In the genomic region with DNA sequence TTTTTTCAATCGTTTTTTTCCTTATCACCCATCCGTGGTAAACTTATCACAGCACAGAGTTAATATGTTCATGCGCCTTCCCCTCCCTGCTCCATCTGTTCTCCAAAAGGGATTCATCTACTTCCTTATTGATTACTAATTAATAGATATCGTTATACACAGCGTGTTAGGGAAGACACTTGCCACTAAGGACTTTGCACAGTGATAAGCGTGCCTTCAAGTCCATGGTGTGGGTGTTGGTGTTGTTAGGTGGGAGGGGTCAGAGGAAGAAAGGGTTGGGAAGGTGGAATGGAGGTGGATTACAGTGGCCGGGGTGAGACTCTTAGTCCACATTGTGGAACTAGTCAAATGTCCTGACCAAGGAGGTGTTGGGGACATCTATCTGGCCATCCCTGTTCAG, we compare ENCODE assay signal across 27 mouse cellular contexts. TPM values are rescaled to one million over a fixed set of nuclear protein-coding genes. Genes with fewer than 3 reads are reported as not detected.
DNase-seq lines count a peak whose midpoint lies in the region; ATAC-seq and TF ChIP-seq lines count a peak whose summit lies in the region.
"Had no signal": no experiment of that assay in that cellular context is flagged by ENCODE, and none has a peak within 500 bp of the region (broad histone marks: within the 10 kb centered on the region; RNA-seq: fewer than 3 reads in every experiment).

No protein-coding gene starts in this region.

- DNase-seq in liver, adult 2 months (ENCODE audit: extremely low read depth, low read depth, low spot score), result peak; percentile 46
- DNase-seq in liver (no peak), G1E (ENCODE audit: low spot score) (no peak)
- DNase-seq in kidney, postnatal 4 days, result no peak
- DNase-seq in spleen, adult 12 weeks (ENCODE audit: low spot score), result no peak
- DNase-seq: adrenal gland, adult 2 months; adrenal gland, postnatal 14 days; cerebellum, adult 11-12 months; cerebellum, adult 8-10 months; cerebellum, postnatal 10 days; cerebellum, postnatal 36 days; embryo, embryonic 11 days; gastrocnemius, postnatal 25 days; heart, adult 18-20 months; heart, postnatal 14 days; heart, postnatal 4 days had no signal

- H3K27ac ChIP-seq in liver, adult 2 months (replicated peaks; ENCODE audit: insufficient read depth, low read depth, low read length), result 0 out of 2 replicates have a peak overlapping the region, but pooled peaks have one; percentile 28
- peak overlapping the region; percentile 62 for H3K27ac ChIP-seq in intestine, embryonic 15.5 days
- H3K27ac ChIP-seq in small intestine, adult 2 months (ENCODE audit: insufficient read depth, low read depth, low read length), result peak overlapping the region; percentile 87
- H3K27ac ChIP-seq in midbrain, embryonic 13.5 days, result no peak overlapping the region
- H3K27ac ChIP-seq: embryonic facial prominence, embryonic 10.5 days; embryonic facial prominence, embryonic 13.5 days; forebrain, embryonic 12.5 days; forebrain, embryonic 15.5 days; heart, embryonic 10.5 days; heart, embryonic 13.5 days; hindbrain, embryonic 15.5 days had no signal

- H3K79me2 ChIP-seq in liver, adult 2 months (ENCODE audit: control insufficient read depth, insufficient read depth, low read length), result peaks cover 62% of the 10 kb centered on the region

- H3K9ac ChIP-seq in liver, adult 2 months (ENCODE audit: low read depth, low read length), result no peak overlapping the region
- no peak overlapping the region for H3K9ac ChIP-seq in intestine, embryonic 15.5 days
- no peak overlapping the region for H3K9ac ChIP-seq in midbrain, embryonic 13.5 days (replicated peaks)
- H3K9ac ChIP-seq: embryonic facial prominence, embryonic 13.5 days; forebrain, embryonic 12.5 days; forebrain, embryonic 15.5 days; heart, embryonic 13.5 days; hindbrain, embryonic 15.5 days had no signal

- TF ChIP-seq POLR2A in liver, adult 2 months (IDR thresholded peaks at IDR 0.05; ENCODE audit: extremely low read depth, insufficient read depth, low read length), result no peak
- TF ChIP-seq POLR2A in small intestine, adult 2 months (IDR thresholded peaks at IDR 0.05; ENCODE audit: low read depth, low read length), result no peak

- no peak overlapping the region for H3K4me2 ChIP-seq in intestine, embryonic 15.5 days (replicated peaks)
- no peak overlapping the region for H3K4me2 ChIP-seq in midbrain, embryonic 13.5 days (replicated peaks)
- H3K4me2 ChIP-seq: embryonic facial prominence, embryonic 13.5 days; forebrain, embryonic 12.5 days; forebrain, embryonic 15.5 days; heart, embryonic 13.5 days; hindbrain, embryonic 15.5 days had no signal

- WGBS in liver, adult 2 months, result 47% methylated on average over 7 of the region's 7 CpGs
- WGBS in intestine, embryonic 15.5 days, result 63% methylated on average over 7 of the region's 7 CpGs
- WGBS in small intestine, adult 2 months, result 33% methylated on average over 7 of the region's 7 CpGs
- WGBS in midbrain, embryonic 13.5 days, result 93% methylated on average over 7 of the region's 7 CpGs

- no peaks in the 10 kb centered on the region for H3K36me3 ChIP-seq in liver, adult 2 months (ENCODE audit: control insufficient read depth, insufficient read depth, low read length)
- peaks cover 46% of the 10 kb centered on the region for H3K36me3 ChIP-seq in G1E (replicated peaks)
- no peaks in the 10 kb centered on the region for H3K36me3 ChIP-seq in intestine, embryonic 15.5 days
- H3K36me3 ChIP-seq in small intestine, adult 2 months (ENCODE audit: control insufficient read depth, insufficient read depth, low read length), result peaks cover 3% of the 10 kb centered on the region; the same call in 1 of the 2 replicates
- no peaks in the 10 kb centered on the region for H3K36me3 ChIP-seq in midbrain, embryonic 13.5 days
- H3K36me3 ChIP-seq: forebrain, embryonic 15.5 days; hindbrain, embryonic 15.5 days had no signal

- H3K27me3 ChIP-seq in liver, adult 2 months (ENCODE audit: control insufficient read depth, insufficient read depth, low read length), result no peaks in the 10 kb centered on the region
- H3K27me3 ChIP-seq in G1E (ENCODE audit: insufficient read depth, low read length), result no peaks in the 10 kb centered on the region
- no peaks in the 10 kb centered on the region for H3K27me3 ChIP-seq in intestine, embryonic 15.5 days (replicated peaks)
- no peaks in the 10 kb centered on the region for H3K27me3 ChIP-seq in small intestine, adult 2 months (ENCODE audit: control insufficient read depth, insufficient read depth, low read length)
- no peaks in the 10 kb centered on the region for H3K27me3 ChIP-seq in midbrain, embryonic 13.5 days
- H3K27me3 ChIP-seq: embryonic facial prominence, embryonic 13.5 days; forebrain, embryonic 12.5 days; forebrain, embryonic 15.5 days; heart, embryonic 13.5 days; hindbrain, embryonic 15.5 days had no signal

- no peak overlapping the region for H3K4me3 ChIP-seq in liver, adult 2 months (ENCODE audit: insufficient read depth, low read depth, low read length)
- H3K4me3 ChIP-seq in G1E (ENCODE audit: low read depth, low read length), result no peak overlapping the region
- H3K4me3 ChIP-seq in intestine, embryonic 15.5 days (replicated peaks), result no peak overlapping the region
- no peak overlapping the region; the same call in 1 of the 2 replicates for H3K4me3 ChIP-seq in small intestine, adult 2 months (ENCODE audit: low read depth, low read length)
- no peak overlapping the region for H3K4me3 ChIP-seq in midbrain, embryonic 13.5 days (replicated peaks)
- H3K4me3 ChIP-seq: embryonic facial prominence, embryonic 10.5 days; embryonic facial prominence, embryonic 13.5 days; erythroblast, embryonic 14.5 days; forebrain, embryonic 12.5 days; forebrain, embryonic 15.5 days; heart, embryonic 10.5 days; heart, embryonic 13.5 days; hindbrain, embryonic 15.5 days had no signal

- TF ChIP-seq CTCF in liver, adult 2 months (IDR thresholded peaks at IDR 0.05; ENCODE audit: low read depth, low read length), result no peak
- no peak for TF ChIP-seq CTCF in G1E (IDR thresholded peaks at IDR 0.05; ENCODE audit: low read depth, low read length)
- TF ChIP-seq CTCF in small intestine, adult 2 months (IDR thresholded peaks at IDR 0.05; ENCODE audit: extremely low read depth, insufficient read length, insufficient replicate concordance, low read depth, low read length), result no peak

- H3K4me1 ChIP-seq in liver, adult 2 months (ENCODE audit: control insufficient read depth, insufficient read depth, low read length), result peaks cover 37% of the 10 kb centered on the region
- peaks cover 86% of the 10 kb centered on the region for H3K4me1 ChIP-seq in G1E (ENCODE audit: insufficient read depth, low read depth, low read length)
- H3K4me1 ChIP-seq in intestine, embryonic 15.5 days (replicated peaks), result 0 out of 2 replicates have a peak, but pooled peaks cover 11% of the 10 kb centered on the region
- H3K4me1 ChIP-seq in small intestine, adult 2 months (ENCODE audit: control insufficient read depth, insufficient read depth, insufficient read length, low read length), result peaks cover 49% of the 10 kb centered on the region; the same call in 1 of the 2 replicates
- H3K4me1 ChIP-seq in midbrain, embryonic 13.5 days (replicated peaks), result no peaks in the 10 kb centered on the region
- H3K4me1 ChIP-seq: embryonic facial prominence, embryonic 10.5 days; forebrain, embryonic 12.5 days; forebrain, embryonic 15.5 days; heart, embryonic 10.5 days; hindbrain, embryonic 15.5 days had no signal

- ATAC-seq in G1E (ENCODE audit: extremely low read depth, insufficient number of reproducible peaks, low FRiP score, poor library complexity, severe bottlenecking), result peak; percentile 34; the same call in 1 of the 2 replicates
- ATAC-seq in intestine, embryonic 15.5 days, result peak; percentile 87
- no peak for ATAC-seq in midbrain, embryonic 13.5 days
- ATAC-seq: forebrain, embryonic 15.5 days had no signal

- no peaks in the 10 kb centered on the region for H3K9me3 ChIP-seq in G1E (replicated peaks)
- no peaks in the 10 kb centered on the region for H3K9me3 ChIP-seq in intestine, embryonic 15.5 days
- no peaks in the 10 kb centered on the region for H3K9me3 ChIP-seq in midbrain, embryonic 13.5 days
- H3K9me3 ChIP-seq: embryonic facial prominence, embryonic 10.5 days; embryonic facial prominence, embryonic 13.5 days; forebrain, embryonic 12.5 days; forebrain, embryonic 15.5 days; heart, embryonic 10.5 days; heart, embryonic 13.5 days; hindbrain, embryonic 15.5 days had no signal

RNA-seq across cellular contexts. Expression of a gene that starts 21.2 kb away (rescaled TPM):
- total RNA-seq in liver, adult 2 months (2014; rRNA removed), result 23.4 and 27.3 TPM in 2 replicates
- 12.2 and 13.7 TPM in 2 replicates for polyA plus RNA-seq in liver, adult 2 months (2012; rRNA removed)
- total RNA-seq in G1E (2014; fragmentation: Nextera tagmentation) (106 and 111 TPM in 2 replicates), G1E (2017) (8.8 and 13.4 TPM in 2 replicates)
- 13.4 and 16.3 TPM in 2 replicates for polyA plus RNA-seq in G1E (2012)
- polyA plus RNA-seq in intestine, embryonic 15.5 days (2015; fragmentation: Nextera tagmentation; extraction: Ambion mirVana), result 26.6 and 34.7 TPM in 2 replicates
- polyA plus RNA-seq in small intestine, adult 2 months (2012; rRNA removed), result 10.5 and 29.6 TPM in 2 replicates
- polyA plus RNA-seq in midbrain, embryonic 13.5 days (2015; fragmentation: Nextera tagmentation; extraction: Ambion mirVana), result 8.1 and 9.8 TPM in 2 replicates
